Mouse (Mus musculus) limb, embryonic 13.5 days (tissue): ENCODE measurements around the gene 1110008P14Rik. TPM values are rescaled to one million over a fixed set of nuclear protein-coding genes. Genes with fewer than 3 reads are reported as not detected.

Experiments
- ATAC-seq: fragments of 200-750 bp; cut with Nextera tagmentation; 2 replicates; pipeline ENCODE4 v1.8.0; 2017; ENCODE audit warnings: low read depth, moderate number of reproducible peaks, moderate TSS enrichment; ENCODE audit not compliant: low FRiP score
- H3K27ac ChIP-seq: fragments of 300-500 bp; sonication (generic); 2 replicates; pipeline ENCODE4 v1.5.1; 2015; ENCODE audit warnings: inconsistent platforms, mild to moderate bottlenecking, moderate library complexity
- H3K27me3 ChIP-seq: fragments of 300-500 bp; sonication (generic); 2 replicates; pipeline ENCODE4 v1.6.1; 2015; ENCODE audit warnings: mild to moderate bottlenecking, inconsistent platforms
- H3K36me3 ChIP-seq: fragments of 300-500 bp; sonication (generic); 2 replicates; pipeline ENCODE4 v1.6.1; 2015; ENCODE audit warnings: inconsistent platforms, mild to moderate bottlenecking, moderate library complexity
- H3K4me1 ChIP-seq: fragments of 300-500 bp; sonication (generic); 2 replicates; pipeline ENCODE4 v1.6.1; 2015; ENCODE audit warnings: inconsistent platforms
- H3K4me2 ChIP-seq: fragments of 300-500 bp; sonication (generic); replicated peaks from 2 replicates; pipeline ENCODE4 v1.6.1; 2015; ENCODE audit warnings: inconsistent platforms, mild to moderate bottlenecking, moderate library complexity
- H3K4me3 ChIP-seq: fragments of 300-500 bp; sonication (generic); 2 replicates; pipeline ENCODE4 v1.5.1; 2015; ENCODE audit warnings: moderate library complexity, mild to moderate bottlenecking, inconsistent platforms
- H3K9ac ChIP-seq: fragments of 300-500 bp; sonication (generic); 2 replicates; pipeline ENCODE4 v1.6.1; 2015; ENCODE audit warnings: mild to moderate bottlenecking, inconsistent platforms
- H3K9me3 ChIP-seq: fragments of 300-500 bp; sonication (generic); 2 replicates; pipeline ENCODE4 v1.6.1; 2016; ENCODE audit warnings: inconsistent platforms
- WGBS: fragments of 180-500 bp; shearing (Covaris S2); methylation state at CpG from one replicate; pipeline ENCODE4 v1.1.7; 2015; 5-methylcytosine and 5-hydroxymethylcytosine counted together
- polyA plus RNA-seq: library from polyadenylated mRNA; unstranded; fragments of >200 nt; fragmentation: Nextera tagmentation; extraction: Ambion mirVana; gene quantifications from 2 replicates; pipeline ENCODE4 v1.2.1, GENCODE M21; 2015

1110008P14Rik gene
- polyA plus RNA-seq, result 45.8 and 48.7 TPM in 2 replicates

DNA sequence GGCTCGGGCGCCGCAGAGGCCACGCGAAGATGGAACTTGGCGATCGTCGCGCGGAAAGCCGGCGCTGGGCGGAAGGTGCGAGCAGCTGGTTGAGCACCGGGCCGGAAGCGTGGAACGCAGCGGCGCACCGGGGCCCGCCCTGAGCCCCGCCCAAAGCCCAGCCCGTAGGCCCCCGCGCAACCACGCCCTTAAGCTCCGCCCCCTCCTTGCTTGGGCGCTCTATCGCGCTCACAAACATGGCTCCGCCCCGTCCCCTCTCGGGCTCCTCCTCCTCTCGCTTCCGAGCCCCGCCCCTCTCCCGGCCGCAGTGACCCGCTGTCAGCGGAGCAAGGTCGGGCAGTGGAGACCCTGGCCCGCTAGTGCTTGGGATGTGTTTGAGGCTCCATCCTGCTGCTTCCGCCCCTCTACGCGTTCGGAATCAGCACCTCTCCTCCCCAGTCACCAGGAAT is at the start of gene 1110008P14Rik:
TSS of gene 1110008P14Rik (minus strand) at position 164 of the 449 bp plus-strand sequence.
- peaks cover 6% of the 10 kb centered on the region; the same call in 1 of the 2 replicates for H3K27me3 ChIP-seq
- WGBS, result 0% methylated on average over 31 of the region's 47 CpGs
- peak; percentile 91 for ATAC-seq
- H3K4me2 ChIP-seq, result peak within 1 kb of the TSS; percentile 97
- no peaks in the 10 kb centered on the region for H3K9me3 ChIP-seq
- 0 out of 2 replicates have a peak within 1 kb of the TSS, but pooled peaks have one; percentile 1 for H3K27ac ChIP-seq
- peak within 1 kb of the TSS; percentile 72 for H3K9ac ChIP-seq
- peaks cover 7% of the 10 kb centered on the region for H3K4me1 ChIP-seq
- H3K36me3 ChIP-seq, result peaks cover 30% of the 10 kb centered on the region
- H3K4me3 ChIP-seq, result peak within 1 kb of the TSS; percentile 72

DNA sequence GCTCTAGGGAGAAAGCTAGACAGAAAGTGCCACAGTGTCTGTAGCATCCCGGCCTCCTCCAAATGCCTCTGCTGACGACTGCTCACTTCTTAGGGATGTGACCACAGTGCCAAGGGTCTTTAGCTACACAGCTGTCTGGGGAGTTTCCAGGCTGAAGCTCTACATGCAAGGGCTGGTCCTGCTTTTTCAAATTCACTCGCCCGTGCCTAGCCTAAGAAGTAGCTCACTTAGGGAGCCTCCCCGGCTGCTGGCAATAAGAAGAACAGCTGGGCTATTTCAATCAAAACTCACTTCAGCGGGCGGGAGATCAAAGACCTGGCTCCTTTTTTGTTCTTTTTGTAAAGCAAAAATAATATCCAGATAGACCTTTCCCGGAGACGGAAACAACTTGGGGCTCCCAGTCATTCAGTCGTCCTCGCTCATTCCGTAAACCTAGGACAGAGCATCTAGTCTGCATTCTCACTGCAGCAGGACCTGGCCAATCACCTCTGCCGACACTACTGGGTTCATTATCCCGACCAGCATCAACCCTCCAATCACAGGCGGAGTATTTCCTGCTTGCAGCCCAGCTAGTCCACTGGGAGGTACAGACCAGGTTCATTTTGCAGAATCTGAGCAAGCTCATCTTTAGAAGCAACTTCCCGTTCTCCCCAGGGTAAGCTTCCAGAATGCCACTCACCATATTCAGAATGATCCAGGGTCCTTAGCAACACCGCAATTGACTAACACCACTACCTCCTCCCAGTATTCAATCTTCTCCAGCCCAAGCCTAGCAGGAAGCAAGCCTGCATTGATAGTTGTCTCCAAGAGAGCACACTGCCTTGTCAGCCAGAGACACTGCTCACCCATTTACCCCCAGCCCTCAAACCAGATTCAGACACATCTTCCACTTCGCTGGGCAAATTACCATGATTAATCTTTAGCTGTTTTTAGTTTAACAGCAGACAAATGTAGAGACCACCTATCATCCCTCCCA is 49.3 kb upstream of the 1110008P14Rik start:
- H3K9ac ChIP-seq, result peak overlapping the region; percentile 77
- peak overlapping the region; percentile 54 for H3K4me3 ChIP-seq
- no peaks in the 10 kb centered on the region for H3K9me3 ChIP-seq
- peak overlapping the region; percentile 84 for H3K4me2 ChIP-seq
- WGBS, result 7% methylated on average over 18 of the region's 18 CpGs
- H3K27ac ChIP-seq, result peak overlapping the region; percentile 82
- H3K36me3 ChIP-seq, result no peaks in the 10 kb centered on the region; the same call in 1 of the 2 replicates
- H3K27me3 ChIP-seq, result no peaks in the 10 kb centered on the region
- H3K4me1 ChIP-seq, result peaks cover 42% of the 10 kb centered on the region
- peak; percentile 96 for ATAC-seq

DNA sequence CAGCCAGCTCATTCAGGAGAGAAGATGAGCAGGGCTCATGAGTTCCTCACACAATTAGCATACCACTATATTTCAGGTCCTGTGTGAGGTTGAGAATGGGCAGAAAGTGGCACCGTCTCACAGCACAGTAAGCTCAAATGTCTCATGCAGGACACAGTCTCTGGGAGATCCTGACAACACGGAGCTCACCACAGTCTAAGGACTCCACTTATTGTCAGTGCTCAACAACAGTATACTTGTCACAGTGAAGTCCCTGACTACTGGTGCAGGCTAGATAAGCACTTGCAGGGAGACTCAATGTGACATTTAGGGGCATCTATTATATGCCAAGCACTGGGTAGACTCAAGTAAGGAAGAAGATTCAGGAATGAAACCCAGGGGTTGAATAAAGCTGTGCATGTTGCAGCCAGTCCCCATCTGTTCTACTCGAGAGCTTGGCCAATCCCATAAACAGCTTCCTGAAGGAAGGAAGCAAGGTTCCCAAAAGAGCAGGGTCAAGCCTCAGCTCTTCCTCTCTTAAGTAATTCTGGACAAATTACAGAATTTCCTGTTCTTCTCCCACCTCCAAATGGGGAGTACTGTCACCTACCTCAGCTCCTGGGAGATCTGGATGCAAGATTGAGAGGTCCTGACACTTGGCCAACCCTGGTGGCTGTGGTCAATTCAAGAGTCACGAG is 47.6 kb upstream of the 1110008P14Rik start:
- Histone ChIP-seq H3K27ac (no peak overlapping the region), H3K9me3 (no peaks in the 10 kb centered on the region), H3K9ac (no peak overlapping the region), H3K27me3 (no peaks in the 10 kb centered on the region), H3K4me1 (peaks cover 56% of the 10 kb centered on the region), H3K4me2 (peak overlapping the region; percentile 84), H3K4me3 (0 out of 2 replicates have a peak overlapping the region, but pooled peaks have one; percentile 54), H3K36me3 (no peaks in the 10 kb centered on the region; the same call in 1 of the 2 replicates)
- WGBS, result 71% methylated on average over 4 of the region's 4 CpGs
- no peak for ATAC-seq

DNA sequence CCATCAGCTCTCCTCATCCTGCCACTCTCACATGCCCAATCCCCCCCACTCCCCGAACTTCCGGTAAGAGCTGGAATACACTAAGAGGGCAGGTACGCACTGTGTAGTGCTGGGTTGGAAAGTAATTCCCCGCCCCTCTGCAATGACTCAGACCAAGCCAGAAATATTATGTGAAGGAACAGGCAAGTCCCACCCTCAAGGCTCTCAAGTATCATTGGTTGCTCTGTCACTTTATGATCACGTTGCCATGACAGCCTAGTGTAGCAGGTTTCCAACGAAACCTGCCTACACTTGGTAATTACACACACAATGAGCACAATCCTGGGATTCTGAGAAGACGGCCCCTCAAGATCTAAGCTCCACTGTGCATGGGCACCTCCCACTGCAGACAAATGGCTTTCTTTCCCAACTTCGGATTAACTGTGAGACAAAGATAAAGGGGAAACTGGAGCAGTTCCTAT is 46.6 kb upstream of the 1110008P14Rik start:
- Histone ChIP-seq H3K4me2 (peak overlapping the region; percentile 84), H3K36me3 (no peaks in the 10 kb centered on the region), H3K9ac (peak overlapping the region; percentile 43; the same call in 1 of the 2 replicates), H3K4me1 (peaks cover 65% of the 10 kb centered on the region), H3K27ac (peak overlapping the region; percentile 56), H3K9me3 (no peaks in the 10 kb centered on the region), H3K27me3 (no peaks in the 10 kb centered on the region), H3K4me3 (no peak overlapping the region)
- WGBS, result 29% methylated on average over 8 of the region's 8 CpGs
- ATAC-seq, result peak; percentile 45; the same call in 1 of the 2 replicates

DNA sequence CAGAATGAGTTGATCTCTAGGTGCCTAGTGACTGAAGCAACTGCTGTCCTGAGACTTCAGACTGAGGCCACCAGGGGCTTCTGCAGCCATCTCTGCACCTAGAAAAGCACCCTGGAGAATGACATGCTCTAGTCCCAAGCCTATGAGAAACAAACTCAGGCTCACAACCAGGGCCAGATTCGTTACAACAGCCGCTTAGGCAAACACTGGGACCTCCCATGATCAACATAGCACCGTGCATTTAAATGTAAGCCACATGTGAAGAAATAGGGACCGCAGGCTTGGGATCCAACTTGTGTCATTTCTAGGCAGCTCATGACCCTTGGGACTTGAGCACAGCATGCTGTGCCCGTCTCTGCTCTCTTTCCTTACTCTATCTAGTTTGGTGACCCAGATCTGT is 46.0 kb upstream of the 1110008P14Rik start:
- Histone ChIP-seq H3K9me3 (no peaks in the 10 kb centered on the region), H3K9ac (no peak overlapping the region), H3K4me3 (no peak overlapping the region), H3K4me2 (peak overlapping the region; percentile 84; the same call in 1 of the 2 replicates), H3K4me1 (peaks cover 70% of the 10 kb centered on the region), H3K27ac (no peak overlapping the region), H3K36me3 (no peaks in the 10 kb centered on the region), H3K27me3 (no peaks in the 10 kb centered on the region)
- WGBS, result 71% methylated on average over 5 of the region's 5 CpGs
- no peak for ATAC-seq

DNA sequence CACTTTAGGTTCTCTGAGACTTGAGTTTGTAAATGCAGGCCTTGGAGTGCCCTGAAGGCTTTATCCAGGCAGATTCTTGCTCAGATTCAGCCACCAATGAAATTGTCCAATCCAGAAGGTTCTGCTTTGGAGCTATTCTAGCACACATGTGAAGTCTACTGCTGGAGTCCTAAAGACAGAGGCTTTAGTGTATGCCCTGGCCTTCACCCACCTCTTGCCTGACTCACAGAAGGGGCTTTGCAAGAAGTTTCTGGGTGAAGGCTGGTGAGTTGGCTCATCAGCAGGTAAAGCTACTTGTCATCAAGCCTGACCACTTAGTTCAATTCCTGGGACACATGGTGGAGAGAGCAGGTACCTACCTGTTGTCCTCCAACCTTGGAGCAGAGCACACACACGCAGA is 44.4 kb upstream of the 1110008P14Rik start:
- no peak overlapping the region for H3K27ac ChIP-seq
- no peak overlapping the region for H3K9ac ChIP-seq
- 94% methylated on average over 1 of the region's 1 CpGs for WGBS

DNA sequence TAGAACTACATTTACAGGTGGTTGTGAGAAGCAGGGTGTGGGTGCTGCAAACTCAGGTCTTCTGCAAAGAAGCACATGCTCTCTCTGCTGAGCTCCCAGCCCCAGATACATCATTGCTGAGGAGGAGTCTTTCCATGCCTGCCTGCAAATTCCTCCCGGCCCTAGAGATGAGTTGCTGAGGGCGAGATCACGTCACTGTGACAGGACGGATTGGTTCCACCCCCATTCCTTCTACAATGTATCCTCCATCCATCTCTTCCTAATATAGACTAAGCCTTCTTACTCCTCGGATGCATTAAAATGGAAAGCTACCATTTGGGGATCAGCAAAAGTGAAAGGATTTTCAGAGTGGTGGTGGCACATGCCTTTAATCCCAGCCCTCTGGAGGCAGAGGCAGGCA is 43.8 kb upstream of the 1110008P14Rik start:
- H3K9ac ChIP-seq, result no peak overlapping the region
- no peaks in the 10 kb centered on the region for H3K9me3 ChIP-seq
- no peak for ATAC-seq
- H3K4me1 ChIP-seq, result peaks cover 72% of the 10 kb centered on the region
- H3K27me3 ChIP-seq, result no peaks in the 10 kb centered on the region
- peaks cover 7% of the 10 kb centered on the region for H3K36me3 ChIP-seq
- 71% methylated on average over 5 of the region's 5 CpGs for WGBS
- H3K4me3 ChIP-seq, result no peak overlapping the region
- H3K27ac ChIP-seq, result no peak overlapping the region; the same call in 1 of the 2 replicates
- H3K4me2 ChIP-seq, result no peak overlapping the region

More for the DNA sequence above, 44.4 kb upstream of the 1110008P14Rik start:
- Histone ChIP-seq H3K27me3 (no peaks in the 10 kb centered on the region), H3K4me2 (no peak overlapping the region), H3K9me3 (no peaks in the 10 kb centered on the region), H3K4me3 (no peak overlapping the region), H3K4me1 (peaks cover 75% of the 10 kb centered on the region), H3K36me3 (peaks cover 1% of the 10 kb centered on the region; the same call in 1 of the 2 replicates)
- ATAC-seq, result no peak

DNA sequence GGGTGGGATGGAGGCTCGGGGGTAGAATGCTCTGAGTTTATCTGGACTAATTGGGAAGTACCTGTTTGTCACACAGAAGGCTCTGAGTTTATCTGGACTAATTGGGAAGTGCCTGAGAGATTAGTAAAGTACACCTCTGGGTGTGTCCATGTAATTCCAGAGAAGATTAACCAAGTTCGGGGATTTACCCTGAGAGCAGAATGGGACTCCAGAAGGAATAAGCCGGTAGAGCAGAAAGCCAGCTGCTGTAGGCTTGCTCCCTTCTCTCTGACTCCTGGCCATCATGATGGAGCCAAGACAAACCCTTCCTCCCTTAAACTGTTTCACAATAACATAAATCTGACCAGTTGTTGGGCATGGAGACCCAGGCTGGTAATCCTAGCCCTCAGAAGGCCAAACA is 43.1 kb upstream of the 1110008P14Rik start:
- H3K4me1 ChIP-seq, result peaks cover 64% of the 10 kb centered on the region
- 43% methylated on average over 3 of the region's 3 CpGs for WGBS

DNA sequence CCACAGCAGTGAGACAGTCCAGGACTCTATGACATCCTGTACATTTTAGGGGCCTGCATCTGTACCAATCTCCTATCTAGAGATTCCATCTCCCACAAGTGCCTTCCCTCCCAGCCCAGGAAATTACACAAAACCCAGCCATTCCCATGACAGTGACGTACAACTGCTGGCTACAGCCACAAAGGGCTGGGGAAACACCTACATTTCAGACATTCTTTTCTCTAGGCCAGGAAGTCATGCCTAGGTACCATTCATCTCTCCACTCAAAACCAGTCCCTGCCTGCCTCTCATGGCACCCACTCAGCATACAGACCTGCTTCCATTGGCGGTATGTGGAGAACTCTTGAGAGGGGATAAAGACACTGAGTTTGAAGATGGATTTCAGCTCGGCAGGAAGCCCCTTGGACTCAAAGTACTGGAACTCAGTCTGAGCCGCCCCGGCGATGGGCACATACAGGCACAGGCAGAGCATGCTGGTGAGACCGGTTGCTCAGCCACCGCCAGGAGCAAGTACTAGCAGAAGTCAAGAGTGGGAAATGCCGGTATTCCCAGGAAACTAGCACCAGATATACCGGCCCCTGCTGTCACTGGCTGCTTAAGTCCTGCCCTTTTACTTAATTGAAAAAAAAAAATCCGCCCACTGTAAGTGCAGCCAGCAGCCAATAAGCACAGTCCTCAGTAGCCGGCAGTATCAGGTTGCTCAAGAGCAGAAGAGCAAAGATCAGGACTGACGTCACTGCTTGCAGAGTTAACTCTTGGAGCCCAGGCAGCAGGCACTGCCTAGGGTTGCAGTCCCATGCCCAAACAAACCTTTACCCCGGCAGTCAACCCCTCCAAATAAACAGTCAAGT is 42.0 kb upstream of the 1110008P14Rik start:
- H3K27ac ChIP-seq, result peak overlapping the region; percentile 84
- H3K4me2 ChIP-seq, result peak overlapping the region; percentile 78
- H3K36me3 ChIP-seq, result peaks cover 26% of the 10 kb centered on the region
- ATAC-seq, result peak; percentile 94
- H3K9me3 ChIP-seq, result no peaks in the 10 kb centered on the region
- H3K4me3 ChIP-seq, result peak overlapping the region; percentile 39
- H3K9ac ChIP-seq, result peak overlapping the region; percentile 37
- under 1% methylated on average over 14 of the region's 14 CpGs for whole genome bisulfite sequencing
- no peaks in the 10 kb centered on the region for H3K27me3 ChIP-seq
- H3K4me1 ChIP-seq, result peaks cover 53% of the 10 kb centered on the region

More for the DNA sequence above, 43.1 kb upstream of the 1110008P14Rik start:
- Histone ChIP-seq H3K27me3 (no peaks in the 10 kb centered on the region), H3K4me3 (no peak overlapping the region), H3K4me2 (peak overlapping the region; percentile 78; the same call in 1 of the 2 replicates), H3K36me3 (peaks cover 15% of the 10 kb centered on the region), H3K9me3 (no peaks in the 10 kb centered on the region), H3K9ac (no peak overlapping the region), H3K27ac (peak overlapping the region; percentile 84; the same call in 1 of the 2 replicates)
- ATAC-seq, result no peak

DNA sequence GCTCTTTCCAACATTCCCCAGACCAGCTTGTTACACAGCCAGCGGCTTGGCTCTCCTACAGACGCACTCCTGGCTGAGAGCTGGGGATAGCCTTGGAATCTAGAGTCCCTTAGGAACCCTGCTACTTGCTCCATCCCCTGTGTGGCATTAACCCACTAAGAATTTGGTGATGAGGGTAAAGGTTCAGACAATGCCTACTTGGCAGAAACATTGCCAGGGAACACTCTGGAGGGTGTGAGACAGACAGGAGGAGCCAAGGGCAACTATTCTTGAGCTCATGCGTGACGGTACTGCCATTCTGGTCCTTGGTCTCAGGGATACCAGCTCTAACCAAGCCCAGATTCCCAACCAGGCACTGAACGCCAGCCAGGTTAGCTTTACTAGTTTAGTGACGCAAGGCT is 40.1 kb upstream of the 1110008P14Rik start:
- no peak for ATAC-seq
- H3K36me3 ChIP-seq, result peaks cover 44% of the 10 kb centered on the region
- H3K9ac ChIP-seq, result no peak overlapping the region
- peaks cover 40% of the 10 kb centered on the region for H3K4me1 ChIP-seq
- no peak overlapping the region for H3K4me2 ChIP-seq
- no peak overlapping the region for H3K27ac ChIP-seq
- H3K9me3 ChIP-seq, result no peaks in the 10 kb centered on the region
- WGBS, result 90% methylated on average over 6 of the region's 6 CpGs
- no peak overlapping the region for H3K4me3 ChIP-seq
- H3K27me3 ChIP-seq, result no peaks in the 10 kb centered on the region

DNA sequence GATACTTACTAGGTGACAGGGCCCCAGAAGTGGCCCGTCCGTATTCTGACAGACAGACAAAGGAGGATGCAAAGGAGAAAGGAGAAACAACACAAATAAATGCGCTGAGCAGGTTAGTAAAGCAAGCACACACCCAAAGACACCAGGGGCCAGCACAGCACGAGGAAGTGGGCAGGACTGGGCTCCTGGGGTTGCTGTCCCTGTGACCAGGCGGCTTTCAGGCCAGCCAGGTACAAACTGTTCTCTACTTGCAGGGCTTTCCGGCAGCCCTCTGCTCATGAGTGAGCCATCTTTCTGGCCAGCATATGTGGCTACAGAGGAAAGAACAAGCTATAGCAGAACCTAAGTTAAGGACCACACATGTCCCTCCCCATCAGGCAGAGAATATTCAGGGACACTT is 38.9 kb upstream of the 1110008P14Rik start:
- no peak overlapping the region for H3K9ac ChIP-seq
- 87% methylated on average over 6 of the region's 6 CpGs for WGBS
- peaks cover 56% of the 10 kb centered on the region for H3K36me3 ChIP-seq
- H3K4me2 ChIP-seq, result no peak overlapping the region
- H3K4me1 ChIP-seq, result peaks cover 39% of the 10 kb centered on the region
- no peak overlapping the region for H3K4me3 ChIP-seq
- H3K9me3 ChIP-seq, result no peaks in the 10 kb centered on the region
- H3K27ac ChIP-seq, result no peak overlapping the region
- ATAC-seq, result no peak
- no peaks in the 10 kb centered on the region for H3K27me3 ChIP-seq
